Mouse (Mus musculus) layer of hippocampus, postnatal 10 days (tissue): Measurements from ENCODE around the gene Foxj3. TPM values are rescaled to one million over a fixed set of nuclear protein-coding genes. Genes with fewer than 3 reads are reported as not detected.

Source experiments
- DNase-seq, 2 experiments: peaks; one replicate each; pipeline ENCODE4 v3.0.0; 2021; ENCODE audit warnings: low spot score in 2 of 2
- total RNA-seq, 2 experiments: library from RNA; stranded (reverse); gene quantifications; 2 replicates each; pipeline ENCODE4 v1.2.3; 2021

The Foxj3 gene
- total RNA-seq, 2 experiments from 2014 or later: 62.6 to 63.9 TPM

GRCm38 (mm10) chr4:119635686-119636085 is 98.9 kb downstream of the Foxj3 start:
- DNase-seq: no peak

GRCm38 (mm10) chr4:119636731-119637130 is 99.9 kb downstream of the Foxj3 start:
- no peak for DNase-seq

GRCm38 (mm10) chr4:119637176-119637845 is 100.5 kb downstream of the Foxj3 start, which contains the start of gene Guca2a:
TSS of gene Guca2a (plus strand) at chr4:119637704.
- DNase-seq: no peak

GRCm38 (mm10) chr4:119637946-119638345 is 101.1 kb downstream of the Foxj3 start:
- no peak for DNase-seq

- no peak for DNase-seq
Measured at GRCm38 (mm10) chr4:119638656-119639055, 101.9 kb downstream of the Foxj3 start.

- no peak for DNase-seq
Measured at GRCm38 (mm10) chr4:119642666-119643065, 105.9 kb downstream of the Foxj3 start.

GRCm38 (mm10) chr4:119657011-119657410 is 120.2 kb downstream of the Foxj3 start:
- no peak for DNase-seq

GRCm38 (mm10) chr4:119658246-119658645 is 121.4 kb downstream of the Foxj3 start:
- no peak for DNase-seq

GRCm38 (mm10) chr4:119658731-119659130 is 121.9 kb downstream of the Foxj3 start, which contains the start of gene Guca2b:
TSS of gene Guca2b (minus strand) at chr4:119658954.
- no peak for DNase-seq

GRCm38 (mm10) chr4:119660007-119660406 is 123.2 kb downstream of the Foxj3 start:
- no peak for DNase-seq

- no peak for DNase-seq
Measured at GRCm38 (mm10) chr4:119662151-119662550, 125.3 kb downstream of the Foxj3 start.

- no peak for DNase-seq
Measured at GRCm38 (mm10) chr4:119662976-119663375, 126.2 kb downstream of the Foxj3 start.

- DNase-seq: no peak
Measured at GRCm38 (mm10) chr4:119663409-119664095, 126.7 kb downstream of the Foxj3 start.

- DNase-seq: no peak
Measured at GRCm38 (mm10) chr4:119665166-119665565, 128.4 kb downstream of the Foxj3 start.

GRCm38 (mm10) chr4:119666116-119666515 is 129.3 kb downstream of the Foxj3 start:
- DNase-seq: no peak

GRCm38 (mm10) chr4:119667454-119667853 is 130.7 kb downstream of the Foxj3 start:
- peak; percentile 71 for DNase-seq

GRCm38 (mm10) chr4:119668185-119668584 is 131.4 kb downstream of the Foxj3 start:
- no peak for DNase-seq

GRCm38 (mm10) chr4:119668596-119668995 is 131.8 kb downstream of the Foxj3 start:
- DNase-seq: no peak

- DNase-seq: peak in 1 of 2 experiments; percentile 43
Measured at GRCm38 (mm10) chr4:119669356-119670209, 132.8 kb downstream of the Foxj3 start.

- no peak for DNase-seq
Measured at GRCm38 (mm10) chr4:119670210-119670555, 133.4 kb downstream of the Foxj3 start.

GRCm38 (mm10) chr4:119670736-119671135 is 133.9 kb downstream of the Foxj3 start:
- no peak for DNase-seq

GRCm38 (mm10) chr4:119671164-119671563 is 134.4 kb downstream of the Foxj3 start:
- DNase-seq: no peak
